Mouse (Mus musculus) liver, embryonic 14.5 days (tissue): Measurements from ENCODE around the gene Sdk1.

Experiments used
- CTCF ChIP-seq: IDR thresholded peaks from 2 replicates; pipeline ENCODE4 v1.5.1; 2016; ENCODE audit warnings: antibody characterized with exemption, low read depth, control low read depth
- EP300 ChIP-seq: IDR thresholded peaks from 2 replicates; pipeline ENCODE4 v1.6.1; 2016; ENCODE audit warnings: antibody characterized with exemption, low read depth

DNA sequence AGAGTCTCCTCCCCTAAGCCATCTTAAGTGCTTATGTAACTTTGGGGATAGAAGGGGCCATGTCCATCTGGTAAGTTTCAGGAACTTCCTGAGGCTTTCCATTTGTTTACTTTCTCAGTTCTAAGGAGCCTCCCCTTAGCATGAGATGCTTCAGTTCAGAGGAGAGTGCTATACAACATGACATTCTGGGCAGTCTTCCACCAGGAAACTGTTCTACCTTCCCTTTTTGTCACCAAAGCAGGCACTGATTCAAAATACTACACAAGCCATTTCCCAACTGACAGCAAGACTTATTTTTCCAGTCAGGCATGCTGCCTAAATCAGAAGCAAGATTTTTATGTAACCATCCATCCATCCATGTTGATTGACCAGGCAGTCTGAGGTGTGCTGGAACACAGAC, 738.2 kb downstream of the Sdk1 start:
- no peak for TF ChIP-seq CTCF
- no peak for TF ChIP-seq EP300
